In the genomic region with DNA sequence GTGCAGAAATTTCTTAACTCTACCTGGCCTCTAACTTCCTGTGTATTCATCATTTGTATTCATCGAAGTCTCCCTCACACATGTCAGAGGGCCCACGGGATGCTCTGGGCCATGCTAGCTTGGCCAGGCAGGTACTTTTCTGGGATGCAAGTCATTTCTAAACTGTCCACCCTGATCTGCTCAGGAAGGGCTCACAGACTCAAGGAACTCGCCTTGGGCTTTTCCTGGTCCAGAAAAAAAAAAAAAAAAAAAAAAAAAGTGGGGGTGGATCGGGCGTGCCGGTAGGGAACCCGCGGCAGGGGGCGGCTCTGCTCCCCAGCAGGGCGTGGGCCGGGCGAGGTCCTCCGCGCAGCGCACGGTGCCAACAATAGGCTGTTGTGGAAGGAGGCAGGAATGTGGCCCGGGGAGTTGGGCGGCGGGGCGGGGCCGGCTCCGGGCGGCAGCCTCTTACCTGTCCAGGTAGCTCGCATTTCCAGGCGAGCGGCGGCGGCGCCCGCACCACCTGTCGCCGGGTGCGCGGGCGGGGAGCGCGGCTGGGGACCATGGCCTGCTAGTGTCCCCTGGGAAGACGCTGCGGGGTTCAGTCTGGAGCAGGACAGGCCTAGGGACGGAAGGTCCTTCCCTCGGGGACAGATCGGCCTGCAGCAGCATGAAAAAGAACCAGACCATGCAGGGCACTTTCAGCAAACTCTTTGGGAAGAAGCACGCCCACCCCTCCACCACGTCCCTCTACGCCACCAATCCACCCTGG, we compare ENCODE assay signal across 8 mouse cellular contexts. TPM values are rescaled to one million over a fixed set of nuclear protein-coding genes. Genes with fewer than 3 reads are reported as not detected.
A peak's percentile ranks its signal among the peaks of the same experiment; 100 is the strongest.
DNase-seq lines count a peak whose midpoint lies in the region; ATAC-seq and TF ChIP-seq lines count a peak whose summit lies in the region.

Gene AI661453 (plus strand): TSS at position 460 of the 751 bp plus-strand sequence.

- DNase-seq in spleen, adult 2 months (ENCODE audit: low read depth in 1 of 2, low spot score in 2 of 2) = no peak
- no peak for DNase-seq in spleen, postnatal 10 days (ENCODE audit: low spot score in 2 of 2)
- no peak for DNase-seq in kidney, postnatal 0 days (ENCODE audit: low spot score)
- peak; percentile 79 for DNase-seq in lung, postnatal 14 days
- peak; percentile 35 for DNase-seq in urinary bladder, postnatal 10 days (ENCODE audit: low spot score)
- DNase-seq in right cerebral cortex, postnatal 4 days = no peak
- DNase-seq in gastrocnemius, adult 18-20 months (ENCODE audit: low spot score) = no peak

- TF ChIP-seq POLR2A in spleen, adult 2 months (IDR thresholded peaks at IDR 0.05; ENCODE audit: low read depth, low read length) = no peak

- 1% methylated on average over 45 of the region's 45 CpGs for WGBS in spleen, adult 2 months
- 2% methylated on average over 45 of the region's 45 CpGs for WGBS in forebrain, embryonic 16.5 days
- 1% methylated on average over 43 of the region's 45 CpGs for WGBS in kidney, postnatal 0 days

- no peak for ATAC-seq in forebrain, embryonic 16.5 days
- ATAC-seq in kidney, postnatal 0 days (replicated peaks; ENCODE audit: low FRiP score, low read depth) = peak; percentile 69

- TF ChIP-seq CTCF in spleen, adult 2 months (IDR thresholded peaks at IDR 0.05; ENCODE audit: extremely low read depth, insufficient read depth, insufficient read length, insufficient replicate concordance) = no peak
- no peak for TF ChIP-seq CTCF in kidney, postnatal 0 days (IDR thresholded peaks at IDR 0.05; ENCODE audit: low read depth)

- peaks cover 6% of the 10 kb centered on the region for H3K27me3 ChIP-seq in spleen, adult 2 months (ENCODE audit: control insufficient read depth, insufficient read depth, low read length)
- H3K27me3 ChIP-seq in forebrain, embryonic 16.5 days (replicated peaks; ENCODE audit: control insufficient read depth, insufficient read depth, low read length) = peaks cover 42% of the 10 kb centered on the region
- no peaks in the 10 kb centered on the region for H3K27me3 ChIP-seq in kidney, postnatal 0 days (ENCODE audit: insufficient read depth, low read length)

- peak within 1 kb of the TSS; percentile 60 for H3K4me2 ChIP-seq in forebrain, embryonic 16.5 days (ENCODE audit: low read length)
- peak within 1 kb of the TSS; percentile 74 for H3K4me2 ChIP-seq in kidney, postnatal 0 days (ENCODE audit: low read length)

- H3K27ac ChIP-seq in spleen, adult 2 months (ENCODE audit: insufficient read depth, low read length) = no peak within 1 kb of the TSS
- H3K27ac ChIP-seq in forebrain, embryonic 16.5 days (ENCODE audit: low read length) = no peak within 1 kb of the TSS
- H3K27ac ChIP-seq in kidney, postnatal 0 days = peak within 1 kb of the TSS; percentile 9; the same call in 1 of the 2 replicates

- H3K9ac ChIP-seq in forebrain, embryonic 16.5 days (replicated peaks; ENCODE audit: low read depth, low read length) = peak within 1 kb of the TSS; percentile 36; the same call in 1 of the 2 replicates
- H3K9ac ChIP-seq in kidney, postnatal 0 days (ENCODE audit: low read depth, low read length) = peak within 1 kb of the TSS; percentile 61

- H3K4me1 ChIP-seq in spleen, adult 2 months (ENCODE audit: control insufficient read depth, insufficient read depth, insufficient read length) = peaks cover 5% of the 10 kb centered on the region; the same call in 1 of the 2 replicates
- H3K4me1 ChIP-seq in forebrain, embryonic 16.5 days (replicated peaks; ENCODE audit: control insufficient read depth, insufficient read depth, low read length) = peaks cover 15% of the 10 kb centered on the region
- peaks cover 10% of the 10 kb centered on the region for H3K4me1 ChIP-seq in kidney, postnatal 0 days (replicated peaks; ENCODE audit: insufficient read depth, low read length)

- no peaks in the 10 kb centered on the region for H3K9me3 ChIP-seq in forebrain, embryonic 16.5 days (ENCODE audit: control insufficient read depth, low read length)
- no peaks in the 10 kb centered on the region for H3K9me3 ChIP-seq in kidney, postnatal 0 days (replicated peaks; ENCODE audit: low read length)

- peak within 1 kb of the TSS; percentile 21; the same call in 1 of the 2 replicates for H3K4me3 ChIP-seq in spleen, adult 2 months (ENCODE audit: extremely low read depth, insufficient read depth, insufficient read length)
- H3K4me3 ChIP-seq in forebrain, embryonic 16.5 days (replicated peaks; ENCODE audit: low read length) = peak within 1 kb of the TSS; percentile 38
- H3K4me3 ChIP-seq in kidney, postnatal 0 days (replicated peaks; ENCODE audit: low read depth, low read length) = peak within 1 kb of the TSS; percentile 53

- no peaks in the 10 kb centered on the region for H3K36me3 ChIP-seq in spleen, adult 2 months (ENCODE audit: control insufficient read depth, insufficient read depth, low read length)
- H3K36me3 ChIP-seq in forebrain, embryonic 16.5 days (ENCODE audit: control insufficient read depth, insufficient read depth) = no peaks in the 10 kb centered on the region
- H3K36me3 ChIP-seq in kidney, postnatal 0 days (ENCODE audit: insufficient read depth, low read length) = no peaks in the 10 kb centered on the region

RNA-seq across cellular contexts. Expression of gene AI661453, which starts in this region (rescaled TPM):
- polyA plus RNA-seq in spleen, adult 2 months (2012; rRNA removed) = 0.26 and 0.28 TPM in 2 replicates
- polyA plus RNA-seq in forebrain, embryonic 16.5 days (2015; fragmentation: Nextera tagmentation; extraction: Ambion mirVana) = 0.19 and 0.22 TPM in 2 replicates
- 2.2 and 2.4 TPM in 2 replicates for polyA plus RNA-seq in kidney, postnatal 0 days (2015; fragmentation: Nextera tagmentation; extraction: Ambion mirVana)
- total RNA-seq in gastrocnemius, adult 18-20 months (2021) = under 1 TPM; 0.39 to 0.64 TPM

Comparison
In these comparisons a context has a peak if more than half of its experiments do, and no peak if none do; other contexts are left out.
1. DNase-seq: peak in lung, postnatal 14 days (single experiment) and urinary bladder, postnatal 10 days (single experiment); none in spleen, adult 2 months (0 of 2), spleen, postnatal 10 days (0 of 2), kidney, postnatal 0 days (single experiment), right cerebral cortex, postnatal 4 days (single experiment) and gastrocnemius, adult 18-20 months (single experiment).
2. Peak in every context shown above with its lines, with median percentiles within 50 percentile points of each other: H3K4me3 ChIP-seq.